Mouse (Mus musculus) forebrain, embryonic 16.5 days (tissue): Measurements from ENCODE around the gene Rftn2. TPM values are rescaled to one million over a fixed set of nuclear protein-coding genes. Genes with fewer than 3 reads are reported as not detected.

ENCODE experiments used
- ATAC-seq: fragments of 200-750 bp; cut with Nextera tagmentation; 2 replicates; pipeline ENCODE4 v1.8.0; 2017; ENCODE audit warnings: mild to moderate bottlenecking, moderate library complexity
- H3K27ac ChIP-seq: fragments of 300-500 bp; sonication (generic); 2 replicates; pipeline ENCODE4 v1.5.1; 2014; ENCODE audit warnings: low read length, control low read depth
- H3K27me3 ChIP-seq: fragments of 300-500 bp; sonication (generic); replicated peaks from 2 replicates; pipeline ENCODE4 v1.6.1; 2014; ENCODE audit warnings: low read length; ENCODE audit not compliant: control insufficient read depth, insufficient read depth
- H3K36me3 ChIP-seq: fragments of 300-500 bp; sonication (generic); 2 replicates; pipeline ENCODE4 v1.6.1; 2014; ENCODE audit not compliant: control insufficient read depth, insufficient read depth
- H3K4me1 ChIP-seq: fragments of 300-500 bp; sonication (generic); replicated peaks from 2 replicates; pipeline ENCODE4 v1.6.1; 2014; ENCODE audit warnings: low read length; ENCODE audit not compliant: control insufficient read depth, insufficient read depth
- H3K4me2 ChIP-seq: fragments of 300-500 bp; sonication (generic); 2 replicates; pipeline ENCODE4 v1.6.1; 2014; ENCODE audit warnings: mild to moderate bottlenecking, low read length, control low read depth
- H3K4me3 ChIP-seq: fragments of 300-500 bp; sonication (generic); replicated peaks from 2 replicates; pipeline ENCODE4 v1.5.1; 2014; ENCODE audit warnings: mild to moderate bottlenecking, low read length, control low read depth
- H3K9ac ChIP-seq: fragments of 300-500 bp; sonication (generic); replicated peaks from 2 replicates; pipeline ENCODE4 v1.6.1; 2014; ENCODE audit warnings: low read depth, low read length, control low read depth
- H3K9me3 ChIP-seq: fragments of 300-500 bp; sonication (generic); 2 replicates; pipeline ENCODE4 v1.6.1; 2016; ENCODE audit warnings: low read length; ENCODE audit not compliant: control insufficient read depth
- WGBS: fragments of 180-500 bp; shearing (Covaris S2); extraction: QIAGEN DNeasy Blood & Tissue Kit; methylation state at CpG from one replicate; pipeline ENCODE4 v1.1.7; 2014; 5-methylcytosine and 5-hydroxymethylcytosine counted together
- polyA plus RNA-seq: library from polyadenylated mRNA; unstranded; fragments of >200 nt; fragmentation: Nextera tagmentation; extraction: Ambion mirVana; gene quantifications from 2 replicates; pipeline ENCODE4 v1.2.1, GENCODE M21; 2015

Rftn2 gene
- polyA plus RNA-seq, 1 experiment from 2014 or later, result 10.4 TPM

DNA sequence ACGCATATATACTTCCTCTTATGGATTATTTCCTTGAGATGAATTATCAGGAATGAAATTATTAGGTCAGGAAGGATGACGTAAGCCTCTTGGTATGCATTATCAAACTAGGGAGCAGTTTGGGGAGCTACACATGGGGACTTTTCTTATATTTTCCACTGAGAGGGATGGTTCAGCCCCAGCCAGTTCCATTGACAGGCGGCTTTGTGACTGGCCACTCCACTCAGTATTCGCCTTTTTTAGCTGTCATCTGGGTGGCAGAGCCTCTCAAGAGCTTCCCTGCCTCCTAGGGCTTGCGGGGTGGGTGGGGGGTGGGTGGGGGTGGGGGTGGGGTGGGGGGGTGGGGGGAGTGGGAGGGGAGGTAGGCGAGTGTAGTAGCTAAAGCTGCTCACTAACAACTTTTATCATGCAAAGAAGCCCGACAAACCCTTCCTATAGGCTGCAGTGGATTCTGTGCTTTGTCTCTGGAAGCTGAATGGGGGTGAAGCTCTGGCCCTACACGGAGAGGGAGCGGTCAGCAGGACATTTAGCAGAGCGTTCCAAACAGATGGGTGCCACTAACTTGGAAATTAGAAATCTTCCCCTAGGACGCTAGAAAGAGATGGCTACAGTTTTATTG, 39.9 kb downstream of the Rftn2 start:
- H3K27ac ChIP-seq, result no peak overlapping the region
- H3K9ac ChIP-seq, result no peak overlapping the region
- ATAC-seq, result no peak
- H3K27me3 ChIP-seq, result no peaks in the 10 kb centered on the region
- H3K36me3 ChIP-seq, result 0 out of 2 replicates have a peak, but pooled peaks cover under 1% of the 10 kb centered on the region
- no peaks in the 10 kb centered on the region for H3K9me3 ChIP-seq
- H3K4me1 ChIP-seq, result no peaks in the 10 kb centered on the region
- H3K4me3 ChIP-seq, result no peak overlapping the region
- H3K4me2 ChIP-seq, result no peak overlapping the region
- 20% methylated on average over 11 of the region's 11 CpGs for WGBS

DNA sequence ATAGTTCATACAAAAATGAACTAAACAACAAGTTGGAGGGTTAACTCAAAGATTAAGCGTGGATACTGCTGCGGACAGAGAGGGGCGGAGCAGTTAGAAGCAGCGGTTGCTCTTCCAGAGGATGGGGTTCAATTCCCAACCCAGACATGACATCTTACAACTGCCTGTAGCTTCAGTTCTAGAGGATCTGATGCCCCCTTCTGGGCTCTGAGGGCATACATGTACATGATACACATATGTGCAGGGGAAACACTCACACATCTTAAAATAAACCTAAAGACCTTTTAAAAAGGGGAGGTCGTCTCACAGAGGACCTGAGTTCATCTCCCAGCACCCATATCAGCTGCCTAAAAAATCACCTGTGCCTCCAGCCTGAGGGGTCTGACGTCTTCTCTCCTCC, 40.9 kb downstream of the Rftn2 start:
- 89% methylated on average over 6 of the region's 6 CpGs for WGBS
- ATAC-seq, result no peak
- H3K27ac ChIP-seq, result no peak overlapping the region
- no peak overlapping the region for H3K4me2 ChIP-seq
- H3K27me3 ChIP-seq, result no peaks in the 10 kb centered on the region
- no peaks in the 10 kb centered on the region for H3K9me3 ChIP-seq
- no peaks in the 10 kb centered on the region for H3K4me1 ChIP-seq
- H3K9ac ChIP-seq, result no peak overlapping the region
- H3K36me3 ChIP-seq, result peaks cover 2% of the 10 kb centered on the region
- H3K4me3 ChIP-seq, result no peak overlapping the region

GRCm38 (mm10) chr1:55182392-55182791, 44.2 kb downstream of the Rftn2 start:
- peaks cover 4% of the 10 kb centered on the region for H3K36me3 ChIP-seq
- no peak overlapping the region for H3K9ac ChIP-seq
- no peaks in the 10 kb centered on the region for H3K27me3 ChIP-seq
- no peaks in the 10 kb centered on the region for H3K4me1 ChIP-seq
- no peak overlapping the region for H3K27ac ChIP-seq
- no peak overlapping the region for H3K4me2 ChIP-seq
- 90% methylated on average over 5 of the region's 5 CpGs for WGBS
- H3K9me3 ChIP-seq, result no peaks in the 10 kb centered on the region
- no peak for ATAC-seq
- no peak overlapping the region for H3K4me3 ChIP-seq

DNA sequence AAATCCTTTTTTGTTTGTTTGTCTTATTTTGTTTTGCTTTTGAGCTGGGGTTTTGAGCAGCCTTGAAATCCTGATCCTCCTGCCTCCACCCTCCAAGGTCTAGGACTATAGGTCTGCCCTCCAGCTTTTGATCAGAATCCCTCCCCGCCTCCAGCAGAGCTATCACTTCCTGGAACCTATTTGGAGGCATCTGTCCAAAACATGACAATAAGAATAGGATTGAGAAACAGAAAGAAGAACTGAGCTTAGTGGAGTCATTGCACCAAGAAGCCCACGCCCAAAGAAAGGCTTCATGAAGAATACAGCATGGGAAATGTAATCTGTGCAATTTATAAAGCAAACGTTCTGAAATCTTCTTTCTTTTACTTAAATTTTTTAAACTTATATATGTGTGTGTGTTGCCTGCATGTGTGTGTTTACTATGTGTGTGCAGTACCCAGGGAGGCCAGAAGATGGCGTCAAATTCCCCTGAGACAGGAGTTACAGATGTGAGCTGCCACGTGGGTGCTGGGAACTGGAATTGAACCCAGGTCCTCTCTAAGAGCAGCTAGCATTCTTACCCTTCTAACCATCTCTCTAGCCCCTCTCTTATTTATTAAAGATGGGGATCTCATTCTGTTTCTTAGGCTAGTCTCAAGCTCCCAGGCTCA, 46.5 kb downstream of the Rftn2 start:
- Histone ChIP-seq H3K27me3 (no peaks in the 10 kb centered on the region), H3K4me2 (no peak overlapping the region), H3K27ac (no peak overlapping the region), H3K4me3 (no peak overlapping the region), H3K9ac (no peak overlapping the region), H3K36me3 (peaks cover 4% of the 10 kb centered on the region), H3K4me1 (no peaks in the 10 kb centered on the region), H3K9me3 (no peaks in the 10 kb centered on the region)
- WGBS, result 77% methylated on average over 5 of the region's 5 CpGs
- ATAC-seq, result no peak

- Histone ChIP-seq H3K4me3 (no peak overlapping the region), H3K9me3 (no peaks in the 10 kb centered on the region), H3K4me2 (no peak overlapping the region), H3K4me1 (no peaks in the 10 kb centered on the region), H3K36me3 (no peaks in the 10 kb centered on the region), H3K9ac (no peak overlapping the region), H3K27me3 (no peaks in the 10 kb centered on the region), H3K27ac (no peak overlapping the region)
- 36% methylated on average over 3 of the region's 3 CpGs for WGBS
- ATAC-seq, result no peak
Measured at GRCm38 (mm10) chr1:55174558-55175034, 52.0 kb downstream of the Rftn2 start.

- Histone ChIP-seq H3K27ac (no peak overlapping the region), H3K36me3 (0 out of 2 replicates have a peak, but pooled peaks cover 2% of the 10 kb centered on the region), H3K27me3 (no peaks in the 10 kb centered on the region), H3K9me3 (peaks cover 4% of the 10 kb centered on the region; the same call in 1 of the 2 replicates), H3K4me3 (no peak overlapping the region), H3K9ac (no peak overlapping the region), H3K4me1 (no peaks in the 10 kb centered on the region), H3K4me2 (no peak overlapping the region)
- no peak for ATAC-seq
- WGBS, result 73% methylated on average over 10 of the region's 10 CpGs
Measured at GRCm38 (mm10) chr1:55173720-55174557, 52.6 kb downstream of the Rftn2 start.

DNA sequence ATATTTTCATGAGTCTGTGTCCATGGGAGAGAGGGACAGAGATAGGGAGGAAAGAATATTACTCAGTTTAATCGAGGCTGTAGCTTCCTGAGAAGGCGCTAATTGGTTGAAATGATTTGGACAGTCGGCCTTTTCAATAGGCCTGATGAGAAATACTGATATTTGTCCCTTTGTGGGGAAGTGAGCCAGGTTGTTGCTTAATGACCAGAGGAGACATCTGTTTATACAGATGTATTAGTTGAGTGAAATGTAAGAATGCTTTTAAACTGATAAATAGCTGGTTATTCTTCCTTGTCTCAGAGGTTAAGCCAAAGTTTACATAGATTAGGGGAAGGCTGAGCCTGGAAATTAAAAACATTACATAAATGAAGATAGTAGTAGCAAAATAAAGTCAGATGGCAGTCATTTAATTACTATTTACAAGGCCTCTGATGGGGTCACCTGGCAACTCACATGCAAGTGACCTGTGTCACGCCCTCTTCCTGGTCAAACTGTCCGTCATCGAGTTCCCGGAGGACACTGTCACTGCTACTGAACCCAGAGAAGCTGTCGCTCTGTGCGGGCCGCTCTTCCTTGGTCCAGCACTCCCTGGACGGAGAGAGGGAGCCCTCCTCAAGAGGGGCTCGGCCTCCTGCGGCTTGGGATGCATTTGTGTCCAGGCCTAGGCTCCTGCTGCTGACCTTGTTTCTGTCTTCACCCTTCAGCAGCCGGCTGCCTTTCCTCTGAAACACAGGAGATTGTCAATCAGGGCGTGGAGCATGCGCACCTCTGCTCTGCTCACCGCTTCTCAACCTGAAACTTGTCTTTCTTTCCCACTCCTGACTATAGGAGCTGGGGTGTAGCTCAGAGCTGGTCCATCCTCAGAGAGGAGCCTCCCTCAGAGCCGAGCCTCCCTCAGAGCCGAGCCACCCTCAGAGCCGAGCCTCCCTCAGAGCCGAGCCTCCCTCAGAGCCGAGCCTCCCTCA, 54.9 kb downstream of the Rftn2 start:
- H3K9ac ChIP-seq, result peak overlapping the region; percentile 19; the same call in 1 of the 2 replicates
- WGBS, result 64% methylated on average over 22 of the region's 22 CpGs

GRCm38 (mm10) chr1:55168591-55168990, 58.0 kb downstream of the Rftn2 start:
- Histone ChIP-seq H3K36me3 (0 out of 2 replicates have a peak, but pooled peaks cover 2% of the 10 kb centered on the region), H3K9me3 (peaks cover 4% of the 10 kb centered on the region; the same call in 1 of the 2 replicates), H3K27me3 (no peaks in the 10 kb centered on the region), H3K27ac (no peak overlapping the region), H3K4me3 (no peak overlapping the region), H3K4me2 (no peak overlapping the region), H3K9ac (no peak overlapping the region), H3K4me1 (no peaks in the 10 kb centered on the region)
- no peak for ATAC-seq
- WGBS, result 90% methylated on average over 4 of the region's 4 CpGs

More for the DNA sequence above, 54.9 kb downstream of the Rftn2 start:
- peak overlapping the region; percentile 11 for H3K4me2 ChIP-seq
- H3K4me1 ChIP-seq, result no peaks in the 10 kb centered on the region
- 0 out of 2 replicates have a peak overlapping the region, but pooled peaks have one; percentile 17 for H3K4me3 ChIP-seq
- H3K27me3 ChIP-seq, result no peaks in the 10 kb centered on the region
- peaks cover 4% of the 10 kb centered on the region; the same call in 1 of the 2 replicates for H3K9me3 ChIP-seq
- ATAC-seq, result no peak
- H3K27ac ChIP-seq, result no peak overlapping the region
- 0 out of 2 replicates have a peak, but pooled peaks cover 2% of the 10 kb centered on the region for H3K36me3 ChIP-seq
